Mouse (Mus musculus) heart, embryonic 14.5 days (tissue): ENCODE results near the gene Mras. TPM values are rescaled to one million over a fixed set of nuclear protein-coding genes. Genes with fewer than 3 reads are reported as not detected.

Experiments
- ATAC-seq: fragments of 200-750 bp; cut with Nextera tagmentation; 2 replicates; pipeline ENCODE4 v1.8.0; 2017; ENCODE audit warnings: low read depth, moderate TSS enrichment; ENCODE audit not compliant: insufficient number of reproducible peaks, insufficient read depth, low FRiP score
- H3K27ac ChIP-seq, 2 experiments: fragments of 200-500 bp in 1 of 2; fragments of 300-500 bp in 1 of 2; sonication (generic) in 1 of 2; replicated peaks in 1 of 2; 2 replicates each; pipeline ENCODE4 v1.5.1; 2012 to 2014; ENCODE audit warnings: low read depth in 2 of 2, low read length in 2 of 2, control low read depth in 1 of 2, mild to moderate bottlenecking in 1 of 2, mixed read lengths in 1 of 2; ENCODE audit not compliant: control insufficient read depth in 1 of 2, insufficient read depth in 1 of 2
- H3K27me3 ChIP-seq: fragments of 300-500 bp; sonication (generic); 2 replicates; pipeline ENCODE4 v1.6.1; 2014; ENCODE audit warnings: mild to moderate bottlenecking, low read length, control low read depth; ENCODE audit not compliant: control insufficient read depth, insufficient read depth
- H3K36me3 ChIP-seq: fragments of 300-500 bp; sonication (generic); 2 replicates; pipeline ENCODE4 v1.6.1; 2014; ENCODE audit warnings: mild to moderate bottlenecking, control low read depth, low read length, mixed read lengths; ENCODE audit not compliant: control insufficient read depth, insufficient read depth
- H3K4me1 ChIP-seq, 2 experiments: fragments of 200-500 bp in 1 of 2; fragments of 300-500 bp in 1 of 2; sonication (generic) in 1 of 2; 2 replicates each; pipeline ENCODE4 v1.6.1; 2012 to 2014; ENCODE audit warnings: low read length in 2 of 2, control low read depth in 1 of 2, mixed read lengths in 1 of 2; ENCODE audit not compliant: control insufficient read depth in 2 of 2, insufficient read depth in 2 of 2
- H3K4me2 ChIP-seq: fragments of 300-500 bp; sonication (generic); 2 replicates; pipeline ENCODE4 v1.6.1; 2014; ENCODE audit warnings: mild to moderate bottlenecking, low read length
- H3K4me3 ChIP-seq, 2 experiments: fragments of 200-500 bp in 1 of 2; fragments of 300-500 bp in 1 of 2; sonication (generic) in 1 of 2; 2 replicates each; pipeline ENCODE4 v1.5.1; 2012 to 2014; ENCODE audit warnings: low read length in 2 of 2, mild to moderate bottlenecking in 2 of 2, control low read depth in 1 of 2, low read depth in 1 of 2, moderate library complexity in 1 of 2; ENCODE audit not compliant: control insufficient read depth in 1 of 2, insufficient read depth in 1 of 2
- H3K9ac ChIP-seq: fragments of 300-500 bp; sonication (generic); 2 replicates; pipeline ENCODE4 v1.6.1; 2014; ENCODE audit warnings: mild to moderate bottlenecking, low read length
- H3K9me3 ChIP-seq: fragments of 300-500 bp; sonication (generic); 2 replicates; pipeline ENCODE4 v1.6.1; 2016; ENCODE audit warnings: low read length, control low read depth; ENCODE audit not compliant: control insufficient read depth
- WGBS: fragments of 180-500 bp; shearing (Covaris S2); extraction: QIAGEN DNeasy Blood & Tissue Kit; methylation state at CpG from one replicate; pipeline ENCODE4 v1.1.7; 2014; 5-methylcytosine and 5-hydroxymethylcytosine counted together
- polyA plus RNA-seq: library from polyadenylated mRNA; unstranded; fragments of >200 nt; fragmentation: Nextera tagmentation; extraction: Ambion mirVana; gene quantifications from 2 replicates; pipeline ENCODE4 v1.2.1, GENCODE M21; 2014

Mras gene
- polyA plus RNA-seq, 1 experiment from 2014 or later: 12.4 TPM

DNA sequence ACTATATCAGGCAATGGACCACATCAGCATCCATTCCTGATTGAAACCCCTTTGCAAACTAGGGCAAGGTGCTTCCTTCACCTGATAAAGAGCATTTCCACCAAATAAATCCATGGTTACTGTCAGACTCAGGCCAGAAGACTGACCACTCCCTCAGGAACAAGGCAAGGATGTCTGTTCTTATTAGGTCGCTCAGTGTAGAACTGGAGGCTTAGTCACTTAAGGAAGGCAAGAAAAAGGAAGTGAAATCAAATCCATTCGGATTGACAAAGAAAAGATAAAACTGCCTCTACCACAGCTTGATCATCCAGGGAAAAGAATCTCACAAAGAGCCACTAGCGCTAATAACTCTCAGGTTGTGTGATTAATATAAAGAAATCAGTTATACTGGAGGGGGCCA lies 27.9 kb downstream of the Mras start:
- no peaks in the 10 kb centered on the region for H3K36me3 ChIP-seq
- H3K4me2 ChIP-seq: no peak overlapping the region
- H3K4me1 ChIP-seq: peaks cover 0 to 4% of the 10 kb centered on the region in 2 experiments; a peak in 1 of 4 replicates
- no peak for ATAC-seq
- H3K27ac ChIP-seq: no peak overlapping the region
- H3K9ac ChIP-seq: no peak overlapping the region
- H3K9me3 ChIP-seq: no peaks in the 10 kb centered on the region
- 69% methylated on average over 3 of the region's 3 CpGs for WGBS
- H3K4me3 ChIP-seq: no peak overlapping the region
- no peaks in the 10 kb centered on the region for H3K27me3 ChIP-seq

DNA sequence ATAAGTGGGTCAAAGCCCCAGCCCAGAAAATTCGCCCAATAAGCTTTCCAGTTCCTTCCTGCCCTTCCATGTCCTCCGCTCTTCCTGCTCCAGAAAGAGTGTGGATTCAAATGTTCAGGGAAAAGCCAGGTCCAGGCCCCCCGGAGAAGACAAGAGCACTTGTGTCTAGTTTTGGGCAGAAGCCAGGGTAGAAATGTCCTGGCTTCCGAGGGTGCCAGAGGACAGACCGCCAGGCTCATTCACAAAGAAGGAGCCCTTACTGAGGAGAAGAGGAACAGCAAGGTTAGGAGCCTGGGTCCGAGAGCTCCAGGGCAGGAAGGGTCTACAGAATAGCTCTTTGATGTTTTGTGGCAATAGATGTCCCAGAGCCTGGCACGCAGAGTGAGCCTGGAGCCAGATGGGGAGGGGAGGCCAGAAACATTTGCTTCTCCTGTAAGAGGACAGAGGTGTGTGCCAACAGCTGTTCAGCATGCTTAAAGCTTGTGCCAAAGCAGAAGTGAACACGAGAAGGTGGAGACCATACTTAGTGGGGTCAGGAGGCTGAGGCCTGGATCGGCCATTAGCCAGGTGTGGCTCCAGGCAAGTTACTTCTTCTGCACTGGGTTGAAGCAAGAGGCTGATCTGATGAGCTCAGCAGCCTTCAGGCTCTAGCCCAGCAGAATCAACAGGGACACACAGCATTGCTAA lies 35.8 kb downstream of the Mras start:
- 68% methylated on average over 9 of the region's 9 CpGs for WGBS
- Histone ChIP-seq H3K4me3 (no peak overlapping the region), H3K9ac (no peak overlapping the region), H3K27ac (no peak overlapping the region), H3K27me3 (no peaks in the 10 kb centered on the region), H3K4me2 (no peak overlapping the region), H3K9me3 (no peaks in the 10 kb centered on the region), H3K36me3 (0 out of 2 replicates have a peak, but pooled peaks cover 3% of the 10 kb centered on the region), H3K4me1 (peaks cover 7 to 16% of the 10 kb centered on the region in 2 experiments)
- ATAC-seq: no peak

DNA sequence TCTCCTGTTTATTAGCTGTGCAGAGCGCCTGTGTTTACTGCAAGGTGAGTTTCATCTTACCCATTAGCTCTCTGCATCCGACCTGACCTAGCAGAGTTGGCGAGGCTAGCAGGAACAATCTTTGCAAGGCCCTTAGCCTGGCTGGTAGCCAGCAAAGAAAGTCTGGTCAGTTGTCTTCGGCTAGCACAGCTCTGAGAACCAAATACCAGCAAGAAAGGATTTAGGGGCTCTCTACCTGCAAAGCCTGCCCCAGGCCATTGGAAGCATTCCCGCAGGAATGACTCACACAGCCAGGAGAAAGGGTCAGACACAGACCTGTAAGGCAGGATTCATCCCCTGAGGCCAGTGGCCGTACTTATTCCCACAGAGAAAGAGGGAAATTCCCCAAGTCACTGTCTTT lies 36.4 kb downstream of the Mras start:
- H3K9me3 ChIP-seq: no peaks in the 10 kb centered on the region
- no peak overlapping the region for H3K27ac ChIP-seq
- no peak for ATAC-seq
- H3K4me3 ChIP-seq: no peak overlapping the region
- peaks cover 7 to 16% of the 10 kb centered on the region in 2 experiments for H3K4me1 ChIP-seq
- no peaks in the 10 kb centered on the region for H3K27me3 ChIP-seq
- H3K36me3 ChIP-seq: 0 out of 2 replicates have a peak, but pooled peaks cover 3% of the 10 kb centered on the region
- H3K4me2 ChIP-seq: no peak overlapping the region
- no peak overlapping the region for H3K9ac ChIP-seq
- 69% methylated on average over 6 of the region's 6 CpGs for WGBS

GRCm38 (mm10) chr9:99397056-99397815 lies 39.9 kb downstream of the Mras start:
- H3K4me3 ChIP-seq: no peak overlapping the region
- H3K9ac ChIP-seq: no peak overlapping the region
- 70% methylated on average over 13 of the region's 13 CpGs for WGBS
- no peaks in the 10 kb centered on the region for H3K9me3 ChIP-seq
- 0 out of 2 replicates have a peak, but pooled peaks cover 6% of the 10 kb centered on the region for H3K36me3 ChIP-seq
- peaks cover 7 to 16% of the 10 kb centered on the region in 2 experiments for H3K4me1 ChIP-seq
- H3K4me2 ChIP-seq: no peak overlapping the region
- H3K27me3 ChIP-seq: no peaks in the 10 kb centered on the region
- no peak overlapping the region for H3K27ac ChIP-seq
- no peak for ATAC-seq

GRCm38 (mm10) chr9:99394366-99394765 lies 42.8 kb downstream of the Mras start:
- Histone ChIP-seq H3K9ac (no peak overlapping the region), H3K4me3 (no peak overlapping the region), H3K27me3 (no peaks in the 10 kb centered on the region), H3K36me3 (0 out of 2 replicates have a peak, but pooled peaks cover 7% of the 10 kb centered on the region), H3K4me1 (peaks cover 0 to 3% of the 10 kb centered on the region in 2 experiments; a peak in 2 of 4 replicates), H3K4me2 (no peak overlapping the region), H3K27ac (no peak overlapping the region), H3K9me3 (no peaks in the 10 kb centered on the region)
- WGBS: 78% methylated on average over 11 of the region's 11 CpGs
- no peak for ATAC-seq

DNA sequence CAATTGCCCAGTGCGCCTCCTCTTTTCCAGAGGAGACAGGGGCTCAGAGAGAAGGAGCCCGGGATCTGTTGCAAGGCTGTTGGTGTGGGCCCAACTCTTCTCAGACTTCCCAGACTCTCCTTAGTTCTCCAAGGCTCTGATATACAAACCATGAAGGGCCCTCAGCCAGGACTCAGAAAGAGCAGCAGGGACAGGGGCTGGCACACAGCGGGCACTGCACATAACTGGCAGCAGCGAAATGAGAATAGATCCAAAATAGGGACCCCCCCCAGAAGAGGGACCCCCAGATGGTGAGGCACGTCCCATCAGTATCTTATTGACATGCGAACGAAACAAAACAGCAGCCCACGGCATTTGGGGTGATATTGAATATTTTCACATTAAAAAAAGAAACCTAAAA lies 44.0 kb downstream of the Mras start:
- Histone ChIP-seq H3K4me1 (peaks cover 0 to 3% of the 10 kb centered on the region in 2 experiments; a peak in 1 of 4 replicates), H3K9me3 (no peaks in the 10 kb centered on the region), H3K27me3 (no peaks in the 10 kb centered on the region), H3K27ac (no peak overlapping the region), H3K36me3 (0 out of 2 replicates have a peak, but pooled peaks cover 7% of the 10 kb centered on the region), H3K4me3 (no peak overlapping the region), H3K4me2 (no peak overlapping the region), H3K9ac (no peak overlapping the region)
- 94% methylated on average over 8 of the region's 8 CpGs for WGBS
- no peak for ATAC-seq

GRCm38 (mm10) chr9:99391557-99391956 lies 45.6 kb downstream of the Mras start:
- no peak overlapping the region for H3K9ac ChIP-seq
- H3K4me2 ChIP-seq: no peak overlapping the region
- no peak for ATAC-seq
- H3K27me3 ChIP-seq: no peaks in the 10 kb centered on the region
- H3K9me3 ChIP-seq: no peaks in the 10 kb centered on the region
- 88% methylated on average over 10 of the region's 10 CpGs for WGBS
- H3K27ac ChIP-seq: no peak overlapping the region
- no peaks in the 10 kb centered on the region; a peak in 1 of 4 replicates for H3K4me1 ChIP-seq
- no peak overlapping the region for H3K4me3 ChIP-seq
- 0 out of 2 replicates have a peak, but pooled peaks cover 7% of the 10 kb centered on the region for H3K36me3 ChIP-seq
